Mouse (Mus musculus): Measurements from ENCODE around the gene Bcl2. TPM values are rescaled to one million over a fixed set of nuclear protein-coding genes. Genes with fewer than 3 reads are reported as not detected.

The Bcl2 gene
- polyA plus RNA-seq, 1 experiment = 6.7 TPM

GRCm38 (mm10) chr1:106679800-106680515, 34.1 kb downstream of the Bcl2 start:
- DNase-seq (ENCODE audit: extremely low spot score in 1 of 2, low spot score in 1 of 2) = no peak

DNA sequence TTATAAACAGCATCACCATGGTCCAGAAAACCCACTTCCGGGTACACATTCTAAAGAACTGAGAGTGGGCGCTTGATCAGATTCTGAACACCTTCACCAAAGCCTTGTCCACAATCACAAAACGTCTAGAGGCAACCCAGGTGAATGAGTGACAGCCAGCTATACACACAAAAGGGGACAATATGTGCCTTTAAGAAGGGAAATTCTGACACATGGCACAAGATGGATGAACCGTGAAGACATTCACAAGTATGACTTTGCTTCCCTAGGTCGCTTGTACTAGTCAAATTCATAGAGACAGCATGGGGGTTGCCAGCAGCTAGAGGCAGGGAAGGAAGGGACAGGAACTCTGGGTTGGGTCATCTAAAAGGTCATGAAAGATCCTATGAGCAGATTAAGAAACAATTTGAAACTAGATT, 36.0 kb downstream of the Bcl2 start:
- no peak for DNase-seq (ENCODE audit: extremely low spot score in 1 of 2, low spot score in 1 of 2)

GRCm38 (mm10) chr1:106666140-106667088, 47.7 kb downstream of the Bcl2 start:
- no peak for DNase-seq (ENCODE audit: extremely low spot score in 1 of 2, low spot score in 1 of 2)

DNA sequence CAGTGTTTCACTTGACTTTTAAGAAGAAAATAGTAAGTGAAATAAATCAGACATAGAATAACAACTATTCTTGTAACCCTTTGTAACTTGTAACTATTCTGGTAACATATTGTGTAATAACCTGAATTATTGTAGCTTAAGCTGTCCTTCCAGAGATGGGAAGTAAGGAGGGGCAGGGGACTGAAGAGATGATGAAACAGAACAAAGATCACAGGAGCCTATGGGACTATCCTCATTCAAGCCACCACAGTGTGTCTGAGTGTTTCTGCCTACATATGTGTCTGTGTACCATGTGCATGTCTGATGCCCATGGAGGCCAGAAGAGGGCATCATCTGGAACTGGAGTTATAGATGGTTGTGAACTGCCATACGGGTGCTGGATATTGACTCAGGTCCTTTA, 49.1 kb downstream of the Bcl2 start:
- DNase-seq (ENCODE audit: extremely low spot score in 1 of 2, low spot score in 1 of 2) = no peak

DNA sequence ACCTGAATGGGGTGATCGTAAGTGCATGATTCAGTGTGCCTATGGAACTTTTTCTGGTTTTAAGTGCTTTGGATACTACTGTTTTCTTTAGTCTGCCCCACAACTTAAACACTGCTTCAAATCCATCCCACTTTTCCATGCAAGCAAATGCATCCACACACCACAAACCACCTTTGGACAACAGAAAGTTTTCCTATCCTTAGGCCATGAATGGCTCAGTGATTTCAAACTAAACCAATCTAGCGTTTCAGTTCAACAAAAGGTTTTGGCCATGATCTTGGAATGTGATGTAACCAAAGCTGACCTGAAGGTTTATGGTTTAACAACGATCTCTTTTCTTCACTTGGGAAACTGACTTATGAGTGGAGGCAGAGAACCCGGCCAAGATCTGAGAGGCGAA, 51.6 kb downstream of the Bcl2 start:
- DNase-seq (ENCODE audit: extremely low spot score in 1 of 2, low spot score in 1 of 2) = no peak

- no peak for DNase-seq (ENCODE audit: extremely low spot score in 1 of 2, low spot score in 1 of 2)
Observed at GRCm38 (mm10) chr1:106658293-106658847, 55.7 kb downstream of the Bcl2 start.

- DNase-seq (ENCODE audit: extremely low spot score in 1 of 2, low spot score in 1 of 2) = no peak
Observed at GRCm38 (mm10) chr1:106656207-106656738, 57.8 kb downstream of the Bcl2 start.

DNA sequence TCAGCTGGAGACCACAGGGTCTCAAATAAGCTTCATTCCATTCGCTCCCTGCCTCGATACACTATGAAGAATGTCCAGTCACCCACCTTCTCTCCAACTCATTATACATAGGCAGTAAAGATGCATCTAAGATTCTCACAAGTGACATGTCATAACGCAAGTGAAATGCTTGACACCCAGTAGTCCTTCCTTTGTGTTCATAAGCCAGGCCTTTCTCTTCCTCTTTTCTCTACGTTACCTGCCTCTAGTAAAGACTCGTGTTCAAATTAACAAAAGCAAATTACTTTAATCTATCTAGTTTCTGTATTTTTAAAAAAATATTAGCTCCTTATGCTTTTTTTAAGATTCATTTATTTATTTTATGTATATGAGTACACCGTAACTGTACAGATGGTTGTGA, 59.8 kb downstream of the Bcl2 start:
- DNase-seq (ENCODE audit: extremely low spot score in 1 of 2, low spot score in 1 of 2) = no peak

DNA sequence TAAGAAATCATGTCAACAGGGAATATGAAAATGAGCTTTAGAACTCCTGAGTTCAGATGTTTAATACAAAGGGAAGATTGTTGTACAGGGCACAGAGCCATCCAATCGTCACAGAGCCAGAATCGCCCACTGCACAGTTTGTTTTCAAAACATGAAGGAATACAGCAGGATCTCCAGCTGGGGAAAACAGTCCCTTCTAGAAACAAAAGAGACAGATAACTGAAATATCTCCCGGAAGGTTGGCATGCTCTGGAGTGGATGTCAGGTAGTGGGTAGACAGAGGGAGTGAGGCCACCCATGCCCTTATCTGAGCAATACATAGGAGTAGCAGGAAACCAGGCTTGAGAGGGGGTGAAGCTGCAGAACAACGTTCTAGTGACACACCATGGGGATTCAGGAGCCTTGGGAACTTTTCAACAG, 60.6 kb downstream of the Bcl2 start:
- DNase-seq (ENCODE audit: extremely low spot score in 1 of 2, low spot score in 1 of 2) = no peak

DNA sequence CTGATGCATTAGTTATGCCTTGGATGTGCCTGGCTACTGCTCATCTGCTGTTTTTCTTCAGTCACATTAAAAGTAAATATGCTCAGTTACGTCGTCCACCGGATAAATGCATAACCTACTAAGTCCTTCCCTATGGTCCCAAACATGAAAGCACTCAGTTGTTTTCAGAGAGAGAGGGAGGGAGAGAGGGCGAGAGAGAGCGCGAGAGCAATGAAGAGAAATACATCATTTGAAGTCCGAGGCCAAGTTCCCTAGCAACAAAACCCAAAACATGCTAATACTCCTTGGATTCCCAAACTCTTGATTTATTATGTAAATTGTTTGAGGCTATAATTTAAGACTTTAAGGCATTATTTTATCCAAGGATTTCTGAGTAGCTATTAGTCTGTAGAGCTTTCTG, 62.9 kb downstream of the Bcl2 start:
- DNase-seq (ENCODE audit: extremely low spot score in 1 of 2, low spot score in 1 of 2) = no peak

DNA sequence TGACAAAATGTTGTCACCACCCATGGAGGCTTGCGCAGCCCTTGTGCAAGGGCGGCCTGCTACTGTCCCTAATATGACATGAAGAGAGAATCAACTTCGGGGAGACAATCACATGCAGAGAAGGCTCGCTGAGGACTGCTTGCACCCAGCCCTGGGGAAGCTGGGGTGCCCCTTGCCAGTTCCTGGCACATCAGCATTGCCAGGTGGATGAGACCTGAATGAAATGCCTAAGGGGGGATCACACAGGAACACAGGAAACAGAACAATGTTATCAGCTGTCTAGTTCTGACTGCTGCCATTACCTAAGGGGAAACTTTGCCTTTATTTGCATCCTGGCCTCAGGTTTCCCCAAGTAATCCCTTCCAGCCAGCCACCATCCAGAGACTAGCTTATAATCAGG, 63.6 kb downstream of the Bcl2 start:
- DNase-seq (ENCODE audit: extremely low spot score in 1 of 2, low spot score in 1 of 2) = no peak

DNA sequence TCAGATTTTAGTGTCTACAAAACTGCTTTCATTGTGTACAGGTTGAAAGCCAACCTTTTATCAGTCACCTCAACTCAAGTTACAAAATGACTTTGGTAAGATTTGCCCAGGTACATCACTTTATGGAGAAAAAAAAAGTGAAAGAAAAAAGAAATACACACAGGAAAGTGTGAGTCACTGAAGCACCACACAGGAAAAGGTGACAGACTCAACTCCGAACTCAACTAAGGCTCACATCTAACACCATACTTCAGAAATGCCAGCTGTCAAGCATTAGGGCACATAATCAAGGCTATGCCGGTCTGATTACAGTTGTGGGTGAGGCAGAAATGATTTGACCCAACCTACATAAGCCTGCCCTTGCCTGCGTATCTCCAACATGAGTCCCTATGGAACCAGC, 66.7 kb downstream of the Bcl2 start:
- no peak for DNase-seq (ENCODE audit: extremely low spot score in 1 of 2, low spot score in 1 of 2)

DNA sequence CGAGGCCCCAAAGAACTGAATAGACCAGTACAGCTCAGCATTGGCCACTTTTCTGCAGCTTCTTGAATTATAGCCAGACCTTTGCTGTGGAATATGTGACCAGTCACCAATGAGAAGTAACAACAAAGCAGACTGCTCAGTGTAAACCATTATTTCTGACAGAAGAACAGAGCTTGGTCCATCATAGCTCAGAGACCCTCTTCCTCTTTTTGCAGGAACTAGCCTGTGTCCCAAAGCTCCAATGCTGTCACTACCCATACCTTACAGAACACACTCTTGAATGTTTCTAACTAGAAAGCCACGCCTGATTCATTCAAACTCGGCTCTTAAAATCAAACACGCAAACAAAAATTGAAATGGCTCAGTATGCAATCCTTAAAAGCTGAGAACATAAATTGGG, 69.5 kb downstream of the Bcl2 start:
- DNase-seq (ENCODE audit: extremely low spot score in 1 of 2, low spot score in 1 of 2) = no peak

- DNase-seq (ENCODE audit: extremely low spot score in 1 of 2, low spot score in 1 of 2) = no peak
Observed at GRCm38 (mm10) chr1:106643527-106643926, 70.5 kb downstream of the Bcl2 start.

DNA sequence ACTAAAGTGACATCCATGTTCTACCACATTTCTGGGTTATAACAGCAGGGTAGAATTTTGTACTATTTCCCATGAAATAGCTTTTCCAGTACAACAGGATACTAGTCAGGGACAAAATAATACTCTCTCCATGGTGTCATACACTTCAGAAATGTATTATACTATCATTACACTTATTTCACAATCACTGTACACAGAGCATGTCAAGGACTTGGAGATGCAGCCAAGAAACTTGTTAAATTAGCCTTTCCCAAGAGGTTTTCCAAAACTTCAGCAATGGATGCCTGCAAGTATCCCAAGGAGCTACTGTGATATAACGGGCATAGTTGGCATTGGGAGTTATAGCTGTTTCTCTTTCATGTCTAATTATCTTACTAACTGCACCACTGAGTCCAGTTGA, 73.5 kb downstream of the Bcl2 start:
- DNase-seq (ENCODE audit: extremely low spot score in 1 of 2, low spot score in 1 of 2) = no peak

DNA sequence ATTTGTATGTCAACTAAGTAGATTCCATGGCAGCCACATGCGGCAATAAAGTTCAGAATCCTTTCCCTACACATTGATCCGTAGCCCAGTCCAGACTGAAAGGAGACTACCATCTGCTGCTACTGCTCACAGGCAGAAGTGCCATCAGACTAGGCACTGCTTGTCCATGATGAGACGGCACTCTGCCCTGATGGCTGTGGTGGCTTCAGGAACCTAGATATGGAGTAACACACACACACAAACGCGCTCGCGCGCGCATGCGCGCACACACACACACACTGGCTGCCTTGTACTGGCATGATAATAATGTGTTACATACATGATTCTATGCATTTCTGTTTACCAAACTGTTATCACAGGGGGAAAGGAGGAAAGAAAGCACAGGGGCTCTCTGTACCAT, 76.4 kb downstream of the Bcl2 start:
- DNase-seq (ENCODE audit: extremely low spot score in 1 of 2, low spot score in 1 of 2) = no peak

DNA sequence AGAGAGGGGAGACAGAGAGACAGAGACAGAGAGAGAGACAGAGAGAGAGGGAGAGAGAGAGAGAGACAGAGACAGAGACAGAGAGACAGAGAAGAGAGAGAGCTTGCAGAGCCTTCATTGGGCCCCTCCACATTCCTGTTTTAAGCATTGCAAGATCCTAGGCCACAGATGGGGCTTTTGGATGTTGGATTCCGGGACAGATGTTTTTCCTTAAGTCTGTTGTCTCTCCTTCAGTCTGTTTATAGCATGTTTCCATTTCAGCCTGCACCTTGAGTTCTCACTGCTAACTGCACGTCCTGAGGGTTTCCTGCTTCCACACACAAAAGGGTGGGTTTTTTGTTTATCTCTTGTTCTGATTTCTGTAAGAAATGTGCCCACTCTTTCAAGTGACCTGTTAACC, 77.4 kb downstream of the Bcl2 start:
- no peak for DNase-seq (ENCODE audit: extremely low spot score in 1 of 2, low spot score in 1 of 2)

GRCm38 (mm10) chr1:106633207-106633606, 80.9 kb downstream of the Bcl2 start:
- no peak for DNase-seq (ENCODE audit: extremely low spot score in 1 of 2, low spot score in 1 of 2)

DNA sequence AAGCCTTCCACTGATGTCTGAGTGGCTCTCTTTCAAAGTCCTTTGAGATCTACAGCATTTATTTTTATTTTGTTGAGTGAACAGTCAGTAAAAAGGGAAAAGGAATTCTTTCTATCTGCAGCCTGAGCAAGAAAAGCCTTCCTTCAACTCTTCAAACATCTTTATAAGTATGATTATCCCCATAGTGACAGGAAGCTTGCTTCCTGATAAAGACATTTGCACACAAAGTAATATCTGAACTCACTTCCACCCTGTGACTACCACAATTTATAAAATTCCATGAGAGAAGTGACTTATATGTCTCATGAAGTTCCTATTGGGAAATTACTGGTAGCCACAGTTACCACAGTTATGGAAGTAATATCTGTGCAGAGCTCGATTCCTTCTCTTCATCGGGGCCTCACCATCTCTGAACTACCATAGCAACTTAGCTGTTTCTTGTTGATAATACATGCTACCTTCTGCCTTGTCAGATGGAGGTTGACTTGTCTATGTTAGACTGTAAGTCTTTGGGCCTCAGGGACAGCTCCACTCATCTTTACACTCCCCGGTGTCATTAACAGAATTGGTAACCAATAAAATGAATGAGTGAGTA, 82.1 kb downstream of the Bcl2 start:
- no peak for DNase-seq (ENCODE audit: extremely low spot score in 1 of 2, low spot score in 1 of 2)

DNA sequence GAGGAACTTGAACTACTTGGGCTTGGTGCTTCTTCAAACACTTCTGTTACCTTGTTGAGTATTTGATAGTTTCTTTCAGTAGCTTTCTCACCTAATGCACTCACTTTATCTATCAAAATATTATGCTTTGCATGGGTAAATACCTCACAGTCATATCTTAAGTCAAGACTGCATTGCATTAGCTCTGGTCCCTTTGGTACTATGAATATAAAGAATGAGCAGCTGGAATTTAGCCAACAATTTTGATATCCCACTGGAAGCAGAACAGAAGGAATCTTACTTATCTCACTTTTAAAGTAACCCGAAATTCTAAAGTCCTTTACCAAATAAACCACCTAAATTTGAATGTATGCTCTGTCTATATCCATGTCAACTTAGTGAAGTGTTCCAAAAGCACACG, 83.1 kb downstream of the Bcl2 start:
- DNase-seq (ENCODE audit: extremely low spot score in 1 of 2, low spot score in 1 of 2) = no peak

Data from frontal cortex, adult 2 months (tissue).